Mouse (Mus musculus): Measurements from ENCODE around the gene Pgap2. TPM values are rescaled to one million over a fixed set of nuclear protein-coding genes. Genes with fewer than 3 reads are reported as not detected.

Pgap2 gene
- polyA plus RNA-seq, 1 experiment: 58.0 TPM

- Histone ChIP-seq H3K27me3 (ENCODE audit: control insufficient read depth, insufficient read depth, low read length) (no peaks in the 10 kb centered on the region), H3K4me1 (ENCODE audit: control insufficient read depth, insufficient read depth, insufficient read length, low read length) (peaks cover 7% of the 10 kb centered on the region; the same call in 1 of the 2 replicates), H3K36me3 (ENCODE audit: control insufficient read depth, insufficient read depth, low read length) (peaks cover 1% of the 10 kb centered on the region; the same call in 1 of the 2 replicates), H3K27ac (ENCODE audit: insufficient read depth, low read depth, low read length) (peak overlapping the region; percentile 48), H3K4me3 (ENCODE audit: low read depth, low read length) (no peak overlapping the region)
- 18% methylated on average over 5 of the region's 5 CpGs for whole genome bisulfite sequencing
- TF ChIP-seq POLR2A (IDR thresholded peaks at IDR 0.05; ENCODE audit: low read depth, low read length) (no peak), CTCF (IDR thresholded peaks at IDR 0.05; ENCODE audit: extremely low read depth, insufficient read length, insufficient replicate concordance, low read depth, low read length) (no peak)
Observed at GRCm38 (mm10) chr7:102223883-102224738, 14.1 kb downstream of the Pgap2 start.

DNA sequence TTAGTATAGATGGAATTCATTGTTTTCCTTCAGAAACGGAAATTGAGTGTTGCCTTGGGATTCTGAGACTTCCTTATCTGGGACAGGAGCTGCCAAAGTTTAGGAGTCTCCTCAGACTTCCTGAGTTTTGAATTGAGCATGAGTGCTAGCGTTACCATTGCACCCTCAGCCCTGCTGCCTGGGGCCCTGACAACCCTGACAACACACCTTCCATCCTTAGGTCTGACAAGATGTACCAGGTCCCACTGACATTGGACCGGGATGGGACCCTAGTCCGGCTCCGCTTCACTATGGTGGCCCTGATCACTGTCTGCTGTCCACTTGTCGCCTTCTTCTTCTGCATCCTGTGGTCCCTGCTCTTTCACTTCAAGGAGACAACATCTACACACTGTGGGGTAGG, 16.0 kb downstream of the Pgap2 start:
- H3K4me3 ChIP-seq (ENCODE audit: low read depth, low read length): no peak overlapping the region
- WGBS: 92% methylated on average over 6 of the region's 6 CpGs
- H3K4me1 ChIP-seq (ENCODE audit: control insufficient read depth, insufficient read depth, insufficient read length, low read length): peaks cover 7% of the 10 kb centered on the region; the same call in 1 of the 2 replicates
- no peak overlapping the region for H3K27ac ChIP-seq (ENCODE audit: insufficient read depth, low read depth, low read length)
- H3K36me3 ChIP-seq (ENCODE audit: control insufficient read depth, insufficient read depth, low read length): peaks cover 1% of the 10 kb centered on the region; the same call in 1 of the 2 replicates
- TF ChIP-seq CTCF (IDR thresholded peaks at IDR 0.05; ENCODE audit: extremely low read depth, insufficient read length, insufficient replicate concordance, low read depth, low read length): no peak
- no peak for TF ChIP-seq POLR2A (IDR thresholded peaks at IDR 0.05; ENCODE audit: low read depth, low read length)
- H3K27me3 ChIP-seq (ENCODE audit: control insufficient read depth, insufficient read depth, low read length): no peaks in the 10 kb centered on the region

- no peak overlapping the region for H3K4me3 ChIP-seq (ENCODE audit: low read depth, low read length)
- no peak for TF ChIP-seq CTCF (IDR thresholded peaks at IDR 0.05; ENCODE audit: extremely low read depth, insufficient read length, insufficient replicate concordance, low read depth, low read length)
- TF ChIP-seq POLR2A (IDR thresholded peaks at IDR 0.05; ENCODE audit: low read depth, low read length): no peak
- no peak overlapping the region for H3K27ac ChIP-seq (ENCODE audit: insufficient read depth, low read depth, low read length)
- no peaks in the 10 kb centered on the region for H3K27me3 ChIP-seq (ENCODE audit: control insufficient read depth, insufficient read depth, low read length)
- peaks cover 4% of the 10 kb centered on the region for H3K36me3 ChIP-seq (ENCODE audit: control insufficient read depth, insufficient read depth, low read length)
- 84% methylated on average over 4 of the region's 4 CpGs for WGBS
- H3K4me1 ChIP-seq (ENCODE audit: control insufficient read depth, insufficient read depth, insufficient read length, low read length): peaks cover 7% of the 10 kb centered on the region; the same call in 1 of the 2 replicates
Observed at GRCm38 (mm10) chr7:102228049-102228670, 18.2 kb downstream of the Pgap2 start.

- H3K4me3 ChIP-seq (ENCODE audit: low read depth, low read length): no peak overlapping the region
- WGBS: 92% methylated on average over 6 of the region's 6 CpGs
- TF ChIP-seq POLR2A (IDR thresholded peaks at IDR 0.05; ENCODE audit: low read depth, low read length): no peak
- no peak for TF ChIP-seq CTCF (IDR thresholded peaks at IDR 0.05; ENCODE audit: extremely low read depth, insufficient read length, insufficient replicate concordance, low read depth, low read length)
- H3K36me3 ChIP-seq (ENCODE audit: control insufficient read depth, insufficient read depth, low read length): peaks cover 4% of the 10 kb centered on the region
- H3K27me3 ChIP-seq (ENCODE audit: control insufficient read depth, insufficient read depth, low read length): no peaks in the 10 kb centered on the region
- no peaks in the 10 kb centered on the region for H3K4me1 ChIP-seq (ENCODE audit: control insufficient read depth, insufficient read depth, insufficient read length, low read length)
- no peak overlapping the region for H3K27ac ChIP-seq (ENCODE audit: insufficient read depth, low read depth, low read length)
Observed at GRCm38 (mm10) chr7:102229814-102230213, 19.8 kb downstream of the Pgap2 start.

GRCm38 (mm10) chr7:102233059-102233458, 23.1 kb downstream of the Pgap2 start:
- no peaks in the 10 kb centered on the region for H3K4me1 ChIP-seq (ENCODE audit: control insufficient read depth, insufficient read depth, insufficient read length, low read length)
- TF ChIP-seq CTCF (IDR thresholded peaks at IDR 0.05; ENCODE audit: extremely low read depth, insufficient read length, insufficient replicate concordance, low read depth, low read length): no peak
- no peak overlapping the region for H3K27ac ChIP-seq (ENCODE audit: insufficient read depth, low read depth, low read length)
- 53% methylated on average over 4 of the region's 4 CpGs for WGBS
- no peak overlapping the region for H3K4me3 ChIP-seq (ENCODE audit: low read depth, low read length)
- H3K36me3 ChIP-seq (ENCODE audit: control insufficient read depth, insufficient read depth, low read length): peaks cover 19% of the 10 kb centered on the region
- H3K27me3 ChIP-seq (ENCODE audit: control insufficient read depth, insufficient read depth, low read length): no peaks in the 10 kb centered on the region

DNA sequence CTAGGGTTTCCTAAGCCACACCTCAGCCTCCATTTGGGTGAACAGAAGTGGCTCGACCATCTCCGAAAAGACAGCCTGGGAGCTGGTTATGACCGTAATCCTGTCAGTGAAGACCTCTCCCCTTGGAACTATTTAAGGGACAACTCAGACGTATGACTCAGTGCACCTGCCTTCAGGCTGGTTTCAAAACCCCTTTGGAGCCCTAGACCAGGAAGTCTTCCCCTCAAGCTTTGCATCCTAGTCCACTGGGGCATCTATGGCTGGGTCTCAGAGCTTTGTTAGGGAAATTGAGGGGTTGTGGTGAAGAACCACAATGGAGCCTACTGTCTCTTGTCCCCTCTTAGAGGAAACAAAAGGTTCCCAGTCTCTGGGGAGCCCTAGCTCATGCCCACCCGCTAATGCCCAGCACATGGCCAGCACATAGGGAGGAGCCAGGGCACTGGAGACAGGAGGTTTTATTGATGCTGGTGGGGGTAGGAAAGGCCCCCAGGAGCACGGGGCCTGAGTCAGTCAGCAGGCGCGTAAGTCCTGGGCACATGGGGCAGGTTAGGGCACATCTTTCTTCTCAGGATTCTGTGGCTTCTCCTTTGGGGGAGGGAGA, 28.8 kb downstream of the Pgap2 start:
- WGBS: 80% methylated on average over 8 of the region's 8 CpGs
- H3K4me3 ChIP-seq (ENCODE audit: low read depth, low read length): no peak overlapping the region
- TF ChIP-seq CTCF (IDR thresholded peaks at IDR 0.05; ENCODE audit: extremely low read depth, insufficient read length, insufficient replicate concordance, low read depth, low read length) (no peak), POLR2A (IDR thresholded peaks at IDR 0.05; ENCODE audit: low read depth, low read length) (no peak)
- peaks cover 46% of the 10 kb centered on the region for H3K36me3 ChIP-seq (ENCODE audit: control insufficient read depth, insufficient read depth, low read length)
- H3K4me1 ChIP-seq (ENCODE audit: control insufficient read depth, insufficient read depth, insufficient read length, low read length): peaks cover 12% of the 10 kb centered on the region; the same call in 1 of the 2 replicates
- H3K27me3 ChIP-seq (ENCODE audit: control insufficient read depth, insufficient read depth, low read length): no peaks in the 10 kb centered on the region
- H3K27ac ChIP-seq (ENCODE audit: insufficient read depth, low read depth, low read length): no peak overlapping the region

DNA sequence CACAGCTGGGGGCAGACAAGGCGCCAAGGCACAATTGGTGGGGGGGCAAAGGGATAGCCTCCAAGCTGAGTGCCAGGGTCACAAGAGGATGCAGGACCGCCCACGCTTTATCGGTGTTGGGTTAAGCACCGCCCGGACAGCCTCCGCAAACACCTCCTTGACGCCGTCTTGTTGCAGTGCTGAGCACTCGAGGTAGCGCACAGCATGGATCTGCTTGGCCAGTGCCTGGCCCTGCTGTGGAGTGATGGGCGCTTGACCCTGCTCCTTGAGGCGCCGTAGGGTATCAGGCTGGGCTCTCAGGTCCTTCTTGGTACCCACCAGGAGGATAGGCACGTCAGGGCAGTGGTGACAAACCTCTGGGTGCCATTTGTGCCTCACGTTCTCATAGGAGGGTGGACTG, 29.6 kb downstream of the Pgap2 start:
- Histone ChIP-seq H3K4me3 (ENCODE audit: low read depth, low read length) (no peak overlapping the region), H3K4me1 (ENCODE audit: control insufficient read depth, insufficient read depth, insufficient read length, low read length) (peaks cover 20% of the 10 kb centered on the region; the same call in 1 of the 2 replicates), H3K36me3 (ENCODE audit: control insufficient read depth, insufficient read depth, low read length) (peaks cover 46% of the 10 kb centered on the region), H3K27ac (ENCODE audit: insufficient read depth, low read depth, low read length) (no peak overlapping the region), H3K27me3 (ENCODE audit: control insufficient read depth, insufficient read depth, low read length) (no peaks in the 10 kb centered on the region)
- 91% methylated on average over 16 of the region's 16 CpGs for WGBS
- no peak for TF ChIP-seq CTCF (IDR thresholded peaks at IDR 0.05; ENCODE audit: extremely low read depth, insufficient read length, insufficient replicate concordance, low read depth, low read length)
- no peak for TF ChIP-seq POLR2A (IDR thresholded peaks at IDR 0.05; ENCODE audit: low read depth, low read length)
